Mouse (Mus musculus): ENCODE results near the gene Ctnnbl1. TPM values are rescaled to one million over a fixed set of nuclear protein-coding genes. Genes with fewer than 3 reads are reported as not detected.

The Ctnnbl1 gene
- total and polyA plus RNA-seq, 3 experiments, result 46.0 to 57.2 (median 48.6) TPM

- TF ChIP-seq JUN (IDR thresholded peaks at IDR 0.05; ENCODE audit: insufficient read depth, low read depth, low read length) (no peak), POLR2A (IDR thresholded peaks at IDR 0.05; ENCODE audit: low read depth, low read length) (no peak), USF1 (IDR thresholded peaks at IDR 0.05; ENCODE audit: low read depth, low read length) (no peak), CHD2 (IDR thresholded peaks at IDR 0.05; ENCODE audit: low read length) (no peak), CTCF (conservative IDR thresholded peaks at IDR 0.05 in 1 of 2, IDR thresholded peaks at IDR 0.05 in 1 of 2; ENCODE audit: low read depth in 2 of 2, low read length in 2 of 2) (no peak), BHLHE40 (IDR thresholded peaks at IDR 0.05; ENCODE audit: low read depth, low read length) (peak; percentile 43), ZKSCAN1 (IDR thresholded peaks at IDR 0.05; ENCODE audit: borderline replicate concordance, low read depth, low read length) (no peak), CHD1 (IDR thresholded peaks at IDR 0.05; ENCODE audit: low read depth, low read length) (no peak), EP300 (IDR thresholded peaks at IDR 0.05; ENCODE audit: low read length) (peak; percentile 41; the same call in 1 of the 2 replicates), JUND (conservative IDR thresholded peaks at IDR 0.05; ENCODE audit: low read depth, low read length) (no peak), MEF2A (IDR thresholded peaks at IDR 0.05; ENCODE audit: borderline replicate concordance, low read depth, low read length) (peak; percentile 69; the same call in 1 of the 2 replicates), SIN3A (IDR thresholded peaks at IDR 0.05; ENCODE audit: low read length) (peak; percentile 34; the same call in 1 of the 2 replicates), TCF12 (IDR thresholded peaks at IDR 0.05; ENCODE audit: low read depth, low read length) (no peak), ETS1 (conservative IDR thresholded peaks at IDR 0.05; ENCODE audit: low read depth, low read length) (peak; percentile 75), MAX (IDR thresholded peaks at IDR 0.05; ENCODE audit: low read length) (0 out of 2 replicates have a peak, but pooled peaks have one; percentile 26), ZNF384 (IDR thresholded peaks at IDR 0.05; ENCODE audit: low read depth, low read length) (no peak), NRF1 (IDR thresholded peaks at IDR 0.05; ENCODE audit: low read depth, low read length) (peak; percentile 15; the same call in 1 of the 2 replicates), E2F4 (IDR thresholded peaks at IDR 0.05; ENCODE audit: insufficient replicate concordance, low read depth, low read length) (no peak), SMC3 (IDR thresholded peaks at IDR 0.05; ENCODE audit: low read depth, low read length) (no peak; the same call in 1 of the 2 replicates), NELFE (IDR thresholded peaks at IDR 0.05; ENCODE audit: low read depth, low read length) (no peak), TBP (conservative IDR thresholded peaks at IDR 0.05; ENCODE audit: low read depth, low read length) (no peak), MAZ (IDR thresholded peaks at IDR 0.05; ENCODE audit: low read depth, low read length) (no peak; the same call in 1 of the 2 replicates), IRF4 (IDR thresholded peaks at IDR 0.05; ENCODE audit: low read depth, low read length) (peak; percentile 76), HCFC1 (IDR thresholded peaks at IDR 0.05; ENCODE audit: low read depth, low read length) (no peak), MYC (IDR thresholded peaks at IDR 0.05; ENCODE audit: low read depth, low read length) (no peak)
- Histone ChIP-seq H3K79me2 (replicated peaks; ENCODE audit: control insufficient read depth, extremely low read depth, insufficient read depth, poor library complexity, severe bottlenecking) (no peaks in the 10 kb centered on the region), H3K9ac (ENCODE audit: insufficient read depth, low read depth) (no peak overlapping the region), H3K4me2 (ENCODE audit: insufficient read depth, low read depth, poor library complexity, severe bottlenecking) (no peak overlapping the region), H3K36me3 (replicated peaks in 1 of 2; ENCODE audit: control insufficient read depth in 1 of 2, insufficient read depth in 1 of 2, low read length in 1 of 2) (peaks cover 18 to 46% of the 10 kb centered on the region in 2 experiments), H3K4me1 (ENCODE audit: control insufficient read depth in 1 of 2, insufficient read depth in 2 of 2) (peaks cover 2 to 62% of the 10 kb centered on the region in 2 experiments; a peak in 3 of 4 replicates), H3K9me3 (replicated peaks; ENCODE audit: low read length) (no peaks in the 10 kb centered on the region), H3K27ac (ENCODE audit: insufficient read depth, low read depth) (no peak overlapping the region), H3K27me3 (replicated peaks) (no peaks in the 10 kb centered on the region), H3K4me3 (replicated peaks in 1 of 3; ENCODE audit: low read depth in 2 of 3, low read length in 2 of 3, poor library complexity in 1 of 3) (no peak overlapping the region)
- dilution Hi-C loops (cut with MboI; ENCODE audit: extremely low pct_ligation_motif_present, extremely low pct_unique_long_range_greater_than_20kb, low sequenced_read_pairs) (no loop called here), in situ Hi-C loops (cut with MboI; ENCODE audit: low pct_ligation_motif_present, low pct_unique_long_range_greater_than_20kb, low sequenced_read_pairs) (no loop called here)
- DNase-seq (ENCODE audit: extremely low read depth), result peak; percentile 85
Observed at GRCm38 (mm10) chr2:157792840-157793552, 55.8 kb downstream of the Ctnnbl1 start.
